Mouse (Mus musculus): ENCODE data around the gene Ccdc150. TPM values are rescaled to one million over a fixed set of nuclear protein-coding genes. Genes with fewer than 3 reads are reported as not detected.

The Ccdc150 gene
- polyA plus RNA-seq, 1 experiment, result 0.06 TPM

DNA sequence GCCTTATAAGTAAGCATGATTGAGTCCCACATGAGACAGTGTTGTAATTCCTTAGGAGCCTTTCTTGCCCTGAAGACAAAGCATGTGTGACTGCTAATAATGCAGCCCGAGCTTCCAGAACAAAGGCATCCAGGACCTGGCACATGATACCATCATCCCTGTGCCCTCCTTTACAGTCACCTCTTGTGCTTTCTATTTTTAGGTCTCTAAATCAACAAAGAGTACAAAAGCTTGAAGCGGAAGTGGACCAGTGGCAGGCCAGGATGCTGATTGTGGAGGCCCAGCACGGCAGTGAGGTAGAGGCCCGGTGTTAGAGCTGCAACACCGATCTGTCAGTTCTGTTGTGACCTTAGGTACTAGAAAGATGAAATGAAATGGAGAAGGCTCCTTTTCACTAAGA is 105.0 kb downstream of the Ccdc150 start:
- no peaks in the 10 kb centered on the region for H3K79me3 ChIP-seq (ENCODE audit: low read depth)
- no peaks in the 10 kb centered on the region for H3K27me3 ChIP-seq (ENCODE audit: control insufficient read depth, insufficient read depth, insufficient read length)
- no peak for TF ChIP-seq CTCF (IDR thresholded peaks at IDR 0.05; ENCODE audit: control insufficient read depth, insufficient read depth, insufficient read length)
- no peak for TF ChIP-seq MYOG (IDR thresholded peaks at IDR 0.05; ENCODE audit: control insufficient read depth, extremely low read depth, insufficient read length)
- no peak for TF ChIP-seq MYOD1 (IDR thresholded peaks at IDR 0.05; ENCODE audit: control insufficient read depth, insufficient read length, low read depth)
- TF ChIP-seq MAX (IDR thresholded peaks at IDR 0.05), result no peak
- TF ChIP-seq USF1 (IDR thresholded peaks at IDR 0.05; ENCODE audit: low read depth), result no peak
- TF ChIP-seq FOSL1 (IDR thresholded peaks at IDR 0.05; ENCODE audit: insufficient read depth, low read length, poor library complexity, severe bottlenecking), result no peak
- TF ChIP-seq CEBPB (IDR thresholded peaks at IDR 0.05; ENCODE audit: low read depth), result no peak
- no peak overlapping the region for H3K4me3 ChIP-seq (ENCODE audit: insufficient read depth, poor library complexity, severe bottlenecking)
- no peak overlapping the region for H3ac ChIP-seq (ENCODE audit: control insufficient read depth, insufficient read length, low read depth)
- no peaks in the 10 kb centered on the region for H3K79me2 ChIP-seq (ENCODE audit: control insufficient read depth, insufficient read depth)
- no peaks in the 10 kb centered on the region for H3K36me3 ChIP-seq (ENCODE audit: control insufficient read depth, insufficient read depth)

DNA sequence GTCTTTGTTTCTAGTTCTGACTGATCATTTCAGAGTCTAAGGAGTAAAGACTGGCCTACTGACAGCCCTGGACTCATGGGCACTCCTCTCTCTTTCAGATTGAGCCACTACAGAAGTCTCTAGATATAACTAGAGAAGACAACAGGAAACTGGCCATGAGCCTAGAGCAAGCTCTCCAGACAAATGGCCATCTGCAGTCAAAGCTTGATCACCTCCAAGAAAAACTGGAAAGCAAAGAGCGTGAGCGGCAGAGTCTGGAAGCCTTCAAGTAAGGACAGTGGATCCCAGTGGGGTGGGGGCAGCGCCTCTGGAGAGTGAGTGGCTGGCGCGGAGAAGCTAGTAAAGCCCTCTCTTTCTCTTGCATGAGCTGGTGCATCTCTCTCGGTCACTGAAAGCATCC is 106.1 kb downstream of the Ccdc150 start:
- no peaks in the 10 kb centered on the region for H3K79me3 ChIP-seq (ENCODE audit: low read depth)
- no peak overlapping the region for H3ac ChIP-seq (ENCODE audit: control insufficient read depth, insufficient read length, low read depth)
- no peaks in the 10 kb centered on the region for H3K79me2 ChIP-seq (ENCODE audit: control insufficient read depth, insufficient read depth)
- no peaks in the 10 kb centered on the region for H3K27me3 ChIP-seq (ENCODE audit: control insufficient read depth, insufficient read depth, insufficient read length)
- H3K36me3 ChIP-seq (ENCODE audit: control insufficient read depth, insufficient read depth), result no peaks in the 10 kb centered on the region
- no peak overlapping the region for H3K4me3 ChIP-seq (ENCODE audit: insufficient read depth, poor library complexity, severe bottlenecking)
- TF ChIP-seq CTCF (IDR thresholded peaks at IDR 0.05; ENCODE audit: control insufficient read depth, insufficient read depth, insufficient read length) (no peak), MYOG (IDR thresholded peaks at IDR 0.05; ENCODE audit: control insufficient read depth, extremely low read depth, insufficient read length) (no peak), CEBPB (IDR thresholded peaks at IDR 0.05; ENCODE audit: low read depth) (no peak), FOSL1 (IDR thresholded peaks at IDR 0.05; ENCODE audit: insufficient read depth, low read length, poor library complexity, severe bottlenecking) (no peak), USF1 (IDR thresholded peaks at IDR 0.05; ENCODE audit: low read depth) (no peak), MYOD1 (IDR thresholded peaks at IDR 0.05; ENCODE audit: control insufficient read depth, insufficient read length, low read depth) (no peak), MAX (IDR thresholded peaks at IDR 0.05) (no peak)

DNA sequence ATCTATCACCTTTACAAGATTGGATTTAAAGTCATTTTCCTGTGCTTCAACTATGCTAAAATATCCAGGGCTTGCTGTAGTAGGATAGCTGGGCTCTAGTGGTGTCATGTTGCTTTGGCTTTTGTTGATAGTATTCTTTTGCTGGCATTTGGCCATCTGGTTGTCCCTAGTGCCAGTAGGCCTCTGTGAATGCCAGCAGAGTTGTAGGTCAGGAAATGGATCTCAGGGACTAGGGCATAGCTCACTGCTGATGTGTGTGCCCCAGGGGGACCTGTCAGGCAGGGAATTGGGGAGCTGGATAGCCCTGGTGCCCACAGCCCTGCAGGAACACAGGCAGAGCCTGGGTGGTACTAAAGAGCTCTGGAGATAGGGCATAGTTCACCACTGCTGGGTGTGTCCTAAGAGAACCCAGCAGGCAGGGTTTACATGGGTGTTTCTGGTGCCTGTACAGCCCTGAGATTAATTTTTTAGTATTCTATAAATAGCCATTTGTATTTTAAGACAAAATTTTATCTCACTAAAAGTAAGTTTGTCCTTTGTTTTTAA is 127.1 kb downstream of the Ccdc150 start:
- H3K79me3 ChIP-seq (ENCODE audit: low read depth), result no peaks in the 10 kb centered on the region

DNA sequence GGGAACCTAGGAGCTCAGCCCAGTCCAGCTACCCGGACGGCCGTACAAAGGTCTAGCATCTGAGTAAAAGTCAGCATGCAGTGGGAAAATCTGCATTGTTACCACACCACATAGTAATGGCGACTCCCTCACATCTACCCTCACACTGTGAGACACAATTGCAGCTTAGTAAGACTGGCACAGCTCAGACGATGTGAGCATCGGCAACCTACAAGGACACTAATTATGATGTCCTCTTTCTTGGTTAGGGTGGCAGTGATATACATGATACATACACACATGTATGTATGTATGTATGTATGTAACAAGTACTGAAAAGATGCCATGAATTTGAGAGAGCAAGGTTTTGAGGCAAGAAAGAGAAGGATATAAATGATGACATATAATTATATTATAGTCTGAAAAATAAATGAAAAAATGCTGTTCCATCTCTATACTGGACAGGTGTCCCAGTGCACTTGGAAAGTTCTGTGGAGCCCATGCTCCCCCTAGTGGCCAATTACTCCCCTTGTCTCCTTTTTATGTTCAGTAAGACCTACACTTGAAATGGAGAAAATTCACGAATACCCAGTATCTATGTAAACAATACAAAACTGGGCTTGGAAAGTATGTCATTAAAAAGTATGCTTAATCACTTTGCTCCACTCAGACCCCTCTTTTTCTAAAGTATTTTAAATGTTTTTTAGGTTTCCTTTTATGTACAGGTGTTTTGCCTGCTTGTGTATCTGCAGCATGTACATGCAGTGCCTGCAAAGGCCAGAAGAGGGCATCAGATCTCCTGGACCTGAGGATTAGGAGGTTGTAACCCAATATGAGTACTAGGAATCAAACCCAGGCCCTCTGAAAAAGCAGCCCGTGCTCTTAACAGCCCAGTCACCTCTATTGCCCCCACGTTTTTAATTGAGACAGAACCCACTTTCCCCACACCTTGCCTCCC is 130.8 kb downstream of the Ccdc150 start:
- no peaks in the 10 kb centered on the region for H3K27me3 ChIP-seq (ENCODE audit: control insufficient read depth, insufficient read depth, insufficient read length)
- H3K36me3 ChIP-seq (ENCODE audit: control insufficient read depth, insufficient read depth), result no peaks in the 10 kb centered on the region

More for the DNA sequence above, 127.1 kb downstream of the Ccdc150 start:
- TF ChIP-seq USF1 (IDR thresholded peaks at IDR 0.05; ENCODE audit: low read depth) (no peak), CEBPB (IDR thresholded peaks at IDR 0.05; ENCODE audit: low read depth) (no peak), MYOG (IDR thresholded peaks at IDR 0.05; ENCODE audit: control insufficient read depth, extremely low read depth, insufficient read length) (no peak), FOSL1 (IDR thresholded peaks at IDR 0.05; ENCODE audit: insufficient read depth, low read length, poor library complexity, severe bottlenecking) (no peak), CTCF (IDR thresholded peaks at IDR 0.05; ENCODE audit: control insufficient read depth, insufficient read depth, insufficient read length) (no peak), MAX (IDR thresholded peaks at IDR 0.05) (no peak), MYOD1 (IDR thresholded peaks at IDR 0.05; ENCODE audit: control insufficient read depth, insufficient read length, low read depth) (no peak)
- no peak overlapping the region for H3ac ChIP-seq (ENCODE audit: control insufficient read depth, insufficient read length, low read depth)
- no peaks in the 10 kb centered on the region for H3K36me3 ChIP-seq (ENCODE audit: control insufficient read depth, insufficient read depth)
- no peaks in the 10 kb centered on the region for H3K27me3 ChIP-seq (ENCODE audit: control insufficient read depth, insufficient read depth, insufficient read length)
- no peak overlapping the region for H3K4me3 ChIP-seq (ENCODE audit: insufficient read depth, poor library complexity, severe bottlenecking)
- H3K79me2 ChIP-seq (ENCODE audit: control insufficient read depth, insufficient read depth), result no peaks in the 10 kb centered on the region

DNA sequence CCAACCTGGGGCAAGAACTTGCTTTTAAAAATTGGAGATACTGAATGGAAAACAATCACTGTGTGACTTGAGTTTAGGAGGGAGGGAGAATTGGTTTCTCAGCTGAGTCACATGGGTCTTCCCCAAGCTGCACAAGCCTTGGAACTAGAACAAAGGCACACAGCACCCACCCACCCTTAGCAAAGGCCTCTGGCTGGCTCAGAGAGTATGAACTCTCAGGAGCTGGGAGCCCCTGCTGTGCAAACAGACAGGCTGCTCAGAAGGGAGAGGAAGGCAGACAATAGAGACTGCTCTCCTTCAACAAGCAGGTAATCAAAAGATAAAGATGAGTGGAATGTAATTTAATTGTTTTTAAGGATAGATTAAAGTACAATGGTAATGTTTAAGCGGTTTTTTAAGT is 133.7 kb downstream of the Ccdc150 start:
- H3ac ChIP-seq (ENCODE audit: control insufficient read depth, insufficient read length, low read depth), result no peak overlapping the region
- H3K79me2 ChIP-seq (ENCODE audit: control insufficient read depth, insufficient read depth), result no peaks in the 10 kb centered on the region
- no peaks in the 10 kb centered on the region for H3K27me3 ChIP-seq (ENCODE audit: control insufficient read depth, insufficient read depth, insufficient read length)
- TF ChIP-seq MYOD1 (IDR thresholded peaks at IDR 0.05; ENCODE audit: control insufficient read depth, insufficient read length, low read depth), result no peak
- no peak for TF ChIP-seq USF1 (IDR thresholded peaks at IDR 0.05; ENCODE audit: low read depth)
- no peak for TF ChIP-seq CEBPB (IDR thresholded peaks at IDR 0.05; ENCODE audit: low read depth)
- TF ChIP-seq MYOG (IDR thresholded peaks at IDR 0.05; ENCODE audit: control insufficient read depth, extremely low read depth, insufficient read length), result no peak
- no peak for TF ChIP-seq CTCF (IDR thresholded peaks at IDR 0.05; ENCODE audit: control insufficient read depth, insufficient read depth, insufficient read length)
- no peak for TF ChIP-seq MAX (IDR thresholded peaks at IDR 0.05)
- TF ChIP-seq FOSL1 (IDR thresholded peaks at IDR 0.05; ENCODE audit: insufficient read depth, low read length, poor library complexity, severe bottlenecking), result no peak
- no peak overlapping the region for H3K4me3 ChIP-seq (ENCODE audit: insufficient read depth, poor library complexity, severe bottlenecking)
- H3K36me3 ChIP-seq (ENCODE audit: control insufficient read depth, insufficient read depth), result no peaks in the 10 kb centered on the region
- H3K79me3 ChIP-seq (ENCODE audit: low read depth), result no peaks in the 10 kb centered on the region

More for the DNA sequence above, 130.8 kb downstream of the Ccdc150 start:
- H3K79me2 ChIP-seq (ENCODE audit: control insufficient read depth, insufficient read depth), result no peaks in the 10 kb centered on the region
- TF ChIP-seq CTCF (IDR thresholded peaks at IDR 0.05; ENCODE audit: control insufficient read depth, insufficient read depth, insufficient read length), result no peak
- H3K79me3 ChIP-seq (ENCODE audit: low read depth), result no peaks in the 10 kb centered on the region
- no peak overlapping the region for H3ac ChIP-seq (ENCODE audit: control insufficient read depth, insufficient read length, low read depth)
- no peak overlapping the region for H3K4me3 ChIP-seq (ENCODE audit: insufficient read depth, poor library complexity, severe bottlenecking)

All from C2C12 (cell line).